Mouse (Mus musculus) embryonic facial prominence, embryonic 11.5 days (tissue): ENCODE measurements at regions not wholly inside any gene's neighbourhood (a gene's known extent, or its start where the extent isn't known, plus 50 kb on each side); places are given as distances from the start of the nearest gene placed in this dataset.
"Not testable (repeated sequence)": the region's sequence is repeated elsewhere in the genome, so short reads cannot be mapped to it uniquely, and the experiment has no call there.

Source experiments
- ATAC-seq: fragments of 200-750 bp; cut with Nextera tagmentation; replicated peaks from 2 replicates; pipeline ENCODE4 v1.8.0; 2017; ENCODE audit warnings: low read depth; ENCODE audit not compliant: insufficient number of reproducible peaks, low FRiP score, low TSS enrichment
- DNase-seq: peaks from one replicate; pipeline ENCODE4 v3.0.0-alpha.2; 2015; ENCODE audit warnings: low spot score
- H3K27ac ChIP-seq: fragments of 300-500 bp; sonication (generic); replicated peaks from 2 replicates; pipeline ENCODE4 v1.5.1; 2014; ENCODE audit warnings: mild to moderate bottlenecking, low read depth, low read length, control low read depth
- H3K27me3 ChIP-seq: fragments of 300-500 bp; sonication (generic); 2 replicates; pipeline ENCODE4 v1.6.1; 2014; ENCODE audit warnings: mild to moderate bottlenecking, low read length, moderate library complexity, mixed read lengths; ENCODE audit not compliant: control insufficient read depth, insufficient read depth
- H3K36me3 ChIP-seq: fragments of 300-500 bp; sonication (generic); replicated peaks from 2 replicates; pipeline ENCODE4 v1.6.1; 2014; ENCODE audit warnings: low read depth, mild to moderate bottlenecking, low read length, moderate library complexity, mixed read lengths; ENCODE audit not compliant: control insufficient read depth, insufficient read depth
- H3K4me1 ChIP-seq: fragments of 300-500 bp; sonication (generic); 2 replicates; pipeline ENCODE4 v1.6.1; 2014; ENCODE audit warnings: low read length, mixed read lengths; ENCODE audit not compliant: control insufficient read depth, insufficient read depth
- H3K4me2 ChIP-seq: fragments of 300-500 bp; sonication (generic); 2 replicates; pipeline ENCODE4 v1.6.1; 2014; ENCODE audit warnings: low read depth, mild to moderate bottlenecking, control low read depth, low read length, moderate library complexity
- H3K4me3 ChIP-seq: fragments of 300-500 bp; sonication (generic); 2 replicates; pipeline ENCODE4 v1.5.1; 2014; ENCODE audit warnings: low read depth, low read length, control low read depth
- H3K9ac ChIP-seq: fragments of 300-500 bp; sonication (generic); replicated peaks from 2 replicates; pipeline ENCODE4 v1.6.1; 2014; ENCODE audit warnings: mild to moderate bottlenecking, control low read depth, low read length
- H3K9me3 ChIP-seq: fragments of 300-500 bp; sonication (generic); replicated peaks from 2 replicates; pipeline ENCODE4 v1.6.1; 2016; ENCODE audit warnings: mild to moderate bottlenecking, low read length, inconsistent platforms, mixed read lengths; ENCODE audit not compliant: control insufficient read depth
- WGBS: fragments of 180-500 bp; shearing (Covaris S2); extraction: QIAGEN DNeasy Blood & Tissue Kit; methylation state at CpG from one replicate; pipeline ENCODE4 v1.1.7; 2014; 5-methylcytosine and 5-hydroxymethylcytosine counted together

DNA sequence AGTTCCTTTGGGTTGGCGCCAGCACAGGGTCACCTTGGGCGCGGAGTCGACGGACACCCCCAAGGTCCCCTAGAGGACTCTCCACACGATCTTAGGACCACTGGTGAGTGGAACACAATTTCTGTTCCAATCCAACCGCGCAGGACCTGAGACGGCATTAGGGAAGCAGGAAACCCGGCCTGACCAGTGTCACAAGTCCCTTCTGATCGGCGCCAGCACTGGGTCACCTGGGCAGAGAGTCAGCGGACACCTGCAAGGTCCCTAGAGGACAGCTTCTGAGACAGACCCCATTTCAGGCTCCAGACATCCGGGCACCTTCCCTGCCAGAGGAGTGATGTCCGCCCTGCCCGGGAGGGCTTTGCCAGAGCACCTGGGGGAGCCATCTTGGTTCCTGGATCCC, 74.2 kb upstream of the Cdh13 start:
- H3K9ac ChIP-seq, H3K36me3 ChIP-seq, H3K4me3 ChIP-seq, DNase-seq, H3K27me3 ChIP-seq, H3K9me3 ChIP-seq, H3K4me2 ChIP-seq, H3K4me1 ChIP-seq, ATAC-seq, H3K27ac ChIP-seq: not testable (repeated sequence)
- WGBS, result 95% methylated on average over 16 of the region's 16 CpGs

DNA sequence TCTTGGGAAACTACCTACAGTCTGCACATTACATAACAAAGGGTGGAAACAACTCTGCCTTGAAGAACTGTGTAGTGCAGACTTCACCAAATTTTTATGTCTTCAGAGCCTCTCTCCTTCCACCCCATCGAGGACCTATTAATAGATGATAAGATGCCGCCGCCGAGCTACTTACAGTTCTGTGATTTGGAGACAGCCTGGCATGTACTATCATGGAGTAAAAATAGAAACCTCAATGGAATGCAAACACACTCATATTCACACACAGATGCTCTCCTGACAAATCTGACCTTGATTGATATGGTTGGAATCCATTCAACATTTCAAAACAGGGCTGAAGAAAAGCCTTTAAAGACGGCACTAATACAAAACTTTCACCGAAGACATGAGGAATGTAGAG, 92.7 kb upstream of the Cdh13 start:
- Histone ChIP-seq H3K4me1 (no peaks in the 10 kb centered on the region), H3K36me3 (no peaks in the 10 kb centered on the region), H3K4me3 (no peak overlapping the region), H3K27ac (no peak overlapping the region), H3K4me2 (no peak overlapping the region), H3K27me3 (no peaks in the 10 kb centered on the region), H3K9ac (no peak overlapping the region), H3K9me3 (no peaks in the 10 kb centered on the region)
- DNase-seq, result no peak
- WGBS, result 86% methylated on average over 6 of the region's 6 CpGs
- no peak for ATAC-seq

DNA sequence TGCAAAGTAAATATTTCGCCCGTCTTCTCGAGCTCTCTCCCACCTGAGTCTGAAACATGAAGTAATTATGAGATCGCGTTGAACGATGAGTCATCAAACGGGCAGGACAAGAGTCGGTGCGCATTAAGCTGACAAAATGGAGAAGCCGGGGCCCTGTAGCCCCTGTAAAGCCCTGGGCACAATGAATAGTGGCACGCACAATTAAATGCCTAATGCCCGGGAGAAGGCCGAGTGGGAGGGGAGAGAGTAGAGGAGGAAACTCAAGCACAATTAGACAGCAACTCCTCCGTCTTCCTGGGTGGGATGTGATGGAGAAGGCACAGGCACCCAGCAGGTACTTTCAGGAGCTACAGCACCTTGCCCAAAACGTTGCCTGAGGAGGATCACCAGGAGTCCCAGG, 94.3 kb upstream of the Cdh13 start:
- Histone ChIP-seq H3K4me2 (no peak overlapping the region), H3K27ac (no peak overlapping the region), H3K9me3 (no peaks in the 10 kb centered on the region), H3K4me1 (no peaks in the 10 kb centered on the region), H3K36me3 (no peaks in the 10 kb centered on the region), H3K9ac (no peak overlapping the region), H3K27me3 (no peaks in the 10 kb centered on the region), H3K4me3 (no peak overlapping the region)
- DNase-seq (no peak), ATAC-seq (no peak)
- WGBS, result 75% methylated on average over 15 of the region's 15 CpGs

DNA sequence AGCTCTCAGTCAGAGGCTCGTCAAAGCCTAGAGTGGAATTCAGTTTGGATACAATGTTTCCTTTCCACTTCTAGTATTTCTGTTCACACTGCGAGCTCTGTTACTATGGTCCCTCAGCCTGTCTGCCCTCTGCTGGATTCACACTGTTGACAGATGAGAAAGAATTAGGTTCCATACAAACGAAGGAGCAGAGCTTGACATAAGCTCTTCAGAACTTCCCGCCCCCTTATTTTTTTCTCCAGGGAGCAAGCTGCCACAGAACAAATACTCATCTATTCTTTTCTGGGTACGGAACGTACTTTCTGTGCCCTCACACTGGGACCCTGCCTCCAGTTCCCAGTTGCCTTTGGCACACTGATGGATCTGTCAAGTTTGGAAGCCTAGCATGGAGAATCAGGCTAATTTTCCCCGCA, 114.5 kb upstream of the Cdh13 start:
- no peak overlapping the region for H3K27ac ChIP-seq
- 46% methylated on average over 7 of the region's 7 CpGs for WGBS
- H3K27me3 ChIP-seq, result no peaks in the 10 kb centered on the region
- ATAC-seq, result no peak
- no peaks in the 10 kb centered on the region for H3K9me3 ChIP-seq
- no peak for DNase-seq
- H3K4me3 ChIP-seq, result no peak overlapping the region
- H3K4me2 ChIP-seq, result no peak overlapping the region
- no peak overlapping the region for H3K9ac ChIP-seq
- H3K36me3 ChIP-seq, result no peaks in the 10 kb centered on the region
- no peaks in the 10 kb centered on the region for H3K4me1 ChIP-seq

DNA sequence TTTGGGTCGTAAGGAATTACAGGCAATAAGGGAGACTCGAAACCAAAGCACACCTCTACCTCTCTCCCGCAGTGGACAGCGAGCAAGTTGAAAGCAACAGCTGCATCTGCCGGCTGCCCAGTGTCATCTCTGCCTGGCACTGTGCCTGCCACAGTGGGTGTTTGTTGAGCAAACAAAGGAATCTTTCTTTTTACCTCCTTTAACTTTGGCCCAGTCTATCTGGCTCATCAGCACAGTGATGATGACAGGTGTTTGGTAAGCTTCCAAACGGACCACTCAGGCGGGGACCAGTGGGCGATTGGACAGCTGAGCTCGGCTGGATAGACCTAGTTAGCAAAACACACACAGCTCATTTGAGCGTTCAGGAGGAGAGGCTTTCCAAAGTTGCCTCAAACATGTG, 121.4 kb upstream of the Cdh13 start:
- no peak for DNase-seq
- H3K4me3 ChIP-seq, result no peak overlapping the region
- no peaks in the 10 kb centered on the region for H3K27me3 ChIP-seq
- H3K9me3 ChIP-seq, result no peaks in the 10 kb centered on the region
- H3K9ac ChIP-seq, result no peak overlapping the region
- no peak overlapping the region for H3K4me2 ChIP-seq
- H3K4me1 ChIP-seq, result no peaks in the 10 kb centered on the region
- WGBS, result 83% methylated on average over 10 of the region's 10 CpGs
- no peak for ATAC-seq
- H3K27ac ChIP-seq, result no peak overlapping the region
- H3K36me3 ChIP-seq, result no peaks in the 10 kb centered on the region

DNA sequence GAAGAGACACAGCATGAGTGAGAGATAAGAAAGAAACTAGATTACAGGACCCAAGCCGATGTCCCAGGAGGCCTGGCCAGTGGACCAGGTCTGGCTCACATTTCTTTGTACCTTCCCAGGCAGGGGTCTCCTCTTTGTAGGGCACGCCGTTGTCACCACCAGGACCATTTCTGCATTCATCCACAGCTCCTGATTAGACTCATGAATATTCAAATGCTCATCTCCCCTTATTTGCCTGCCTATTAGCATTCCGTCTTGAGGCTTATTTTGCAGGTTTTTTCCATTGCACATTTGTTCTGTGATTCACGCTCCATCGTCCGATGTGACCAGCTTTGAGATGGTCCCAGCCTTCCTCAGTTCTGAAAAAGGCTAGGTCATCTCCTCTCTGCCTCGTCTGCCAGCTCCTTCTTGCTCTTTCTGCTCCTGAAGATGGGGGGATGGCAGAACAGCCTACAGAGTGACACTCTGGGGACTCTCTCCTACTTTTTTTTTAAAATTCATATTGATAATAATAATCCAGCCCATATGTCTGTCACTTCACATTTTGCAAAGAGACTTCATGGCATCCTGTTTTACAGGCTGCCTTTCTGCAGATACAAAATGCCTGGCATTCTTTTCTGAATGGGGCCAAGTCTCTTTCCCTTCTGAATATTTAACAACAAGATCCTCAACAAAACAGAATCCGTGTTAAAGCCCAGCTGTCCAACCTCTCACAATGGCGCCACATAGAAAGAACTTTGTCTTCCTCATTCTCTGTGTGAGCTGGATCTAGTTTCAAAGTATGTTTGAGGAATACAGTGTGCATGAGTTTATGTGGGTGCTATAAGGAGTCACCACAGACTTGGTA, 136.0 kb upstream of the Cdh13 start:
- ATAC-seq, result no peak
- H3K4me3 ChIP-seq, result no peak overlapping the region
- WGBS, result 71% methylated on average over 10 of the region's 10 CpGs
- H3K36me3 ChIP-seq, result no peaks in the 10 kb centered on the region
- DNase-seq, result no peak
- no peaks in the 10 kb centered on the region for H3K9me3 ChIP-seq
- no peak overlapping the region for H3K9ac ChIP-seq
- no peaks in the 10 kb centered on the region for H3K27me3 ChIP-seq
- H3K27ac ChIP-seq, result no peak overlapping the region
- H3K4me1 ChIP-seq, result no peaks in the 10 kb centered on the region
- H3K4me2 ChIP-seq, result no peak overlapping the region

DNA sequence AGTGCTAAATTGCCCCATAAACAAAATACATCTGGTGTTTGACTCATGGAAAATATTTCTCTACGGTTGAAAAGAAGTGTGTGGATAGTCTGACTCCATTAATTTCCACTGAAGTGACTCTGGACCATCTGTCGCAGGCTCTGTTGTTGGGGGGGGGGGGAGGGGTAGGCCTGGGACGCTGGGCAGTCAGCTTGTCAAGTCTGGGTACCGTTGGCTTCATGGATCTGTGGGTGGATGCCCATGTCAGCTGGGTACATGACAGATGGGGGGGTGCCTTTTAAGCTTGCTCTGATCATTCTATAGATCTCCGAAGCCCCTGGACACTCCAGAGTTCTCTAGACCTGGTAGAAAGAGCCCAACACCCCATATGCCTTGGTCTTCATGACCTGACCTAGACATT, 139.0 kb upstream of the Cdh13 start:
- no peak overlapping the region for H3K4me3 ChIP-seq
- no peaks in the 10 kb centered on the region for H3K9me3 ChIP-seq
- WGBS, result 76% methylated on average over 5 of the region's 5 CpGs
- ATAC-seq (no peak), DNase-seq (no peak)
- H3K9ac ChIP-seq, result no peak overlapping the region
- H3K36me3 ChIP-seq, result no peaks in the 10 kb centered on the region
- H3K4me1 ChIP-seq, result no peaks in the 10 kb centered on the region
- no peaks in the 10 kb centered on the region for H3K27me3 ChIP-seq
- no peak overlapping the region for H3K4me2 ChIP-seq
- no peak overlapping the region for H3K27ac ChIP-seq

DNA sequence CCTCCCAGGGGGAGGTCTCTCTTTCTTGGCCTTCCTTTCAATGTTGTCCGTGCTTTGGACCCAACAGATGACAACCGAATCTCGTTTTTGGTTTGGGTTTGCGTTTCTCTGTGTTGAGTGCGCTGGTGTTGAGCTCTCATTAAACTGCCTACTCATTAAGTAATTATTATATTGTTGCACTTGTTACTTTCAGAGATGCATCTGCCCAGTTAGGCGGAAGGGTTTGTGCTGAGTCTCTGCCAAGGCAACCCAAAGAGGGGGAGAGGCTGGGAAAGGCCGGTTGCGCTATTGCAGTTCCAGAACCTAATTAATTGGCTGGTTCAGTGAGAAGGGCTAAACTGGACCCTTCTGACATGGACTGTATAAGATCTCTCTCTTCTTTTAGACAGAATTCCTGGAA, 141.2 kb upstream of the Cdh13 start:
- Histone ChIP-seq H3K9ac (no peak overlapping the region), H3K4me2 (no peak overlapping the region), H3K36me3 (no peaks in the 10 kb centered on the region), H3K4me3 (no peak overlapping the region), H3K27me3 (no peaks in the 10 kb centered on the region), H3K4me1 (no peaks in the 10 kb centered on the region), H3K9me3 (no peaks in the 10 kb centered on the region), H3K27ac (no peak overlapping the region)
- no peak for ATAC-seq
- no peak for DNase-seq
- WGBS, result 91% methylated on average over 8 of the region's 8 CpGs
